Mouse (Mus musculus): ENCODE data around the gene Cops2.

GRCm38 (mm10) chr2:125893096-125893495 lies 34.2 kb upstream of the Cops2 start:
- TF ChIP-seq CTCF (IDR thresholded peaks at IDR 0.05; ENCODE audit: low read depth) (peak; percentile 70), EP300 (IDR thresholded peaks at IDR 0.05; ENCODE audit: low read depth) (no peak)
